Mouse (Mus musculus) kidney, embryonic 14.5 days (tissue): Measurements from ENCODE around the gene Olfr1333. TPM values are rescaled to one million over a fixed set of nuclear protein-coding genes. Genes with fewer than 3 reads are reported as not detected.
"Not testable (repeated sequence)": the region's sequence is repeated elsewhere in the genome, so short reads cannot be mapped to it uniquely, and the experiment has no call there.

Experiments
- ATAC-seq: fragments of 200-750 bp; cut with Nextera tagmentation; 2 replicates; pipeline ENCODE4 v1.8.0; 2017; ENCODE audit warnings: moderate number of reproducible peaks, mild to moderate bottlenecking, moderate TSS enrichment, moderate library complexity; ENCODE audit not compliant: low FRiP score, low TSS enrichment
- H3K27ac ChIP-seq: fragments of 300-500 bp; sonication (generic); 2 replicates; pipeline ENCODE4 v1.5.1; 2014; ENCODE audit warnings: low read depth, mild to moderate bottlenecking, low read length, moderate library complexity, mixed read lengths
- H3K27me3 ChIP-seq: fragments of 300-500 bp; sonication (generic); 2 replicates; pipeline ENCODE4 v1.6.1; 2014; ENCODE audit warnings: mild to moderate bottlenecking, low read length; ENCODE audit not compliant: control insufficient read depth, insufficient read depth
- H3K36me3 ChIP-seq: fragments of 300-500 bp; sonication (generic); 2 replicates; pipeline ENCODE4 v1.6.1; 2014; ENCODE audit warnings: low read length, mixed read lengths; ENCODE audit not compliant: control insufficient read depth, insufficient read depth
- H3K4me1 ChIP-seq: fragments of 300-500 bp; sonication (generic); 2 replicates; pipeline ENCODE4 v1.6.1; 2014; ENCODE audit warnings: low read length, mixed read lengths; ENCODE audit not compliant: control insufficient read depth, insufficient read depth
- H3K4me2 ChIP-seq: fragments of 300-500 bp; sonication (generic); replicated peaks from 2 replicates; pipeline ENCODE4 v1.6.1; 2014; ENCODE audit warnings: low read depth, mild to moderate bottlenecking, low read length
- H3K4me3 ChIP-seq: fragments of 300-500 bp; sonication (generic); 2 replicates; pipeline ENCODE4 v1.5.1; 2014; ENCODE audit warnings: mild to moderate bottlenecking, low read length
- H3K9ac ChIP-seq: fragments of 300-500 bp; sonication (generic); 2 replicates; pipeline ENCODE4 v1.6.1; 2014; ENCODE audit warnings: low read depth, mild to moderate bottlenecking, low read length, moderate library complexity
- H3K9me3 ChIP-seq: fragments of 300-500 bp; sonication (generic); 2 replicates; pipeline ENCODE4 v1.6.1; 2016; ENCODE audit warnings: low read length; ENCODE audit not compliant: control insufficient read depth
- WGBS: fragments of 180-500 bp; shearing (Covaris S2); extraction: QIAGEN DNeasy Blood & Tissue Kit; methylation state at CpG from one replicate; pipeline ENCODE4 v1.1.7; 2014; 5-methylcytosine and 5-hydroxymethylcytosine counted together
- polyA plus RNA-seq: library from polyadenylated mRNA; unstranded; fragments of >200 nt; fragmentation: Nextera tagmentation; extraction: Ambion mirVana; gene quantifications from 2 replicates; pipeline ENCODE4 v1.2.1, GENCODE M21; 2014

Olfr1333 gene
- polyA plus RNA-seq, result not detected in 2 replicates

GRCm38 (mm10) chr4:118836179-118836578, at the start of gene Olfr1333:
Gene Olfr1333 (minus strand): TSS chr4:118836279.
- no peak for ATAC-seq
- no peaks in the 10 kb centered on the region for H3K36me3 ChIP-seq
- no peak within 1 kb of the TSS for H3K9ac ChIP-seq
- no peaks in the 10 kb centered on the region for H3K4me1 ChIP-seq
- no peak within 1 kb of the TSS for H3K27ac ChIP-seq
- no peaks in the 10 kb centered on the region for H3K9me3 ChIP-seq
- H3K4me2 ChIP-seq, result no peak within 1 kb of the TSS
- no peaks in the 10 kb centered on the region for H3K27me3 ChIP-seq
- no peak within 1 kb of the TSS for H3K4me3 ChIP-seq
- 92% methylated on average over 1 of the region's 1 CpGs for WGBS

- no peaks in the 10 kb centered on the region for H3K36me3 ChIP-seq
- no peak for ATAC-seq
- H3K4me1 ChIP-seq, result no peaks in the 10 kb centered on the region
Measured at GRCm38 (mm10) chr4:118867566-118867965, 31.5 kb upstream of the Olfr1333 start.

GRCm38 (mm10) chr4:118864349-118864748, 28.3 kb upstream of the Olfr1333 start, which contains the start of gene Olfr1331:
Gene Olfr1331 (plus strand): TSS chr4:118864649.
- Histone ChIP-seq H3K9me3 (no peaks in the 10 kb centered on the region), H3K27me3 (no peaks in the 10 kb centered on the region), H3K4me3 (no peak within 1 kb of the TSS), H3K27ac (no peak within 1 kb of the TSS), H3K9ac (no peak within 1 kb of the TSS), H3K4me1 (no peaks in the 10 kb centered on the region), H3K4me2 (no peak within 1 kb of the TSS), H3K36me3 (no peaks in the 10 kb centered on the region)
- ATAC-seq, result no peak
- 89% methylated on average over 1 of the region's 1 CpGs for WGBS

More at GRCm38 (mm10) chr4:118867566-118867965, 31.5 kb upstream of the Olfr1333 start:
- Histone ChIP-seq H3K9ac (no peak overlapping the region), H3K27me3 (no peaks in the 10 kb centered on the region), H3K9me3 (no peaks in the 10 kb centered on the region), H3K4me2 (no peak overlapping the region), H3K4me3 (no peak overlapping the region), H3K27ac (no peak overlapping the region)

DNA sequence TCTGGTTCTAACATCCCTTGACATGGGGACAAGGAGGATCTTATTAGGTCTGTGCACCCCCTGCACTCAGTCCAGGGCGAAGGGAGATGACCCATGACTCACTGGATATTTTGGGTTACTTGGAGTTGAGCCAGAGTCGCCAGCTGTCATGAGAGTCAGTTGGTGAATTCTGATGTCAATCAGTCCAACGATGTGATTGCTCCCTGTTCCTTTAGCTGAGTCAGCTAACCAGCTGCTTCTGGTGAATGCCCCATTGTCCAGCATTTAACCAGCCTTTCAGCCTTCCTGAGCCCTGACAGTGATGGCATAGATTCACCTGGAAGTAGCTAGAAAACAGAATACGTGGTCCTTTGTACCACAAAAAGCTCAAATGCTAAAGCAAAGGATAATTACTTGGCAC, 26.6 kb upstream of the Olfr1333 start:
- H3K9me3 ChIP-seq, result no peaks in the 10 kb centered on the region
- H3K4me1 ChIP-seq, result no peaks in the 10 kb centered on the region
- H3K9ac ChIP-seq, result no peak overlapping the region
- WGBS, result 68% methylated on average over 4 of the region's 4 CpGs
- H3K4me2 ChIP-seq, result no peak overlapping the region
- H3K27ac ChIP-seq, result no peak overlapping the region
- H3K4me3 ChIP-seq, result no peak overlapping the region
- no peaks in the 10 kb centered on the region for H3K27me3 ChIP-seq
- ATAC-seq, result no peak
- H3K36me3 ChIP-seq, result no peaks in the 10 kb centered on the region

- no peak overlapping the region for H3K9ac ChIP-seq
- no peak overlapping the region for H3K27ac ChIP-seq
- 78% methylated on average over 1 of the region's 1 CpGs for WGBS
- no peak for ATAC-seq
- no peaks in the 10 kb centered on the region for H3K9me3 ChIP-seq
- no peaks in the 10 kb centered on the region for H3K4me1 ChIP-seq
- H3K27me3 ChIP-seq, result no peaks in the 10 kb centered on the region
- H3K36me3 ChIP-seq, result no peaks in the 10 kb centered on the region
- no peak overlapping the region for H3K4me2 ChIP-seq
- no peak overlapping the region for H3K4me3 ChIP-seq
Measured at GRCm38 (mm10) chr4:118861791-118862190, 25.7 kb upstream of the Olfr1333 start.

DNA sequence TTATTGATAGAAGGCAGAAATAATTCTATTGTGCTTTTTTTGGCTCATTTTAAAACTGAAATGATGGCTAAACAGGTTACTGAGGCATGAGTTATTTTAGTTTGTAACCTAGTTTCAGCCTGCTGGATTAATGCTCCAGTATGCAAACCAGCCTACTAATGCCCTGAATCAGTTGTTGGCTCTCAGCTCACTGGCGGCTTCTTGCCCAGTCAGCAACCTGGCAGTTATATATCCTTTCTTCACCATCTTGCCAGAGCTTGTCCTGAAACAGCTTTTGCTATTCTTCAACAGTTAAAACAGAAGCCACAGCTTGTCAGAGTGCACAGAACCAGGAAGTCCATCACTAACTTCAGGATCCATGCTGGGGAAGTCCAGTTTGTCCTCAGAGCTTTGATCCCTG, 17.2 kb downstream of the Olfr1333 start:
- no peak overlapping the region for H3K9ac ChIP-seq
- H3K36me3 ChIP-seq, result no peaks in the 10 kb centered on the region
- no peaks in the 10 kb centered on the region for H3K9me3 ChIP-seq
- H3K4me3 ChIP-seq, result no peak overlapping the region
- no peak for ATAC-seq
- H3K27me3 ChIP-seq, result no peaks in the 10 kb centered on the region
- H3K4me2 ChIP-seq, result no peak overlapping the region
- WGBS, result 84% methylated on average over 1 of the region's 1 CpGs
- H3K27ac ChIP-seq, result no peak overlapping the region
- no peaks in the 10 kb centered on the region for H3K4me1 ChIP-seq

GRCm38 (mm10) chr4:118809844-118810243, 26.2 kb downstream of the Olfr1333 start, which contains the start of gene Olfr1335:
Gene Olfr1335 (minus strand): TSS chr4:118809944.
- ATAC-seq, result no peak
- Histone ChIP-seq H3K36me3 (no peaks in the 10 kb centered on the region), H3K9me3 (no peaks in the 10 kb centered on the region), H3K4me1 (no peaks in the 10 kb centered on the region), H3K9ac (no peak within 1 kb of the TSS), H3K4me2 (no peak within 1 kb of the TSS), H3K27me3 (no peaks in the 10 kb centered on the region), H3K4me3 (no peak within 1 kb of the TSS), H3K27ac (no peak within 1 kb of the TSS)
- WGBS, result 92% methylated on average over 4 of the region's 4 CpGs

- not testable (repeated sequence) for ATAC-seq
Measured at GRCm38 (mm10) chr4:118792796-118793195, 43.3 kb downstream of the Olfr1333 start.

DNA sequence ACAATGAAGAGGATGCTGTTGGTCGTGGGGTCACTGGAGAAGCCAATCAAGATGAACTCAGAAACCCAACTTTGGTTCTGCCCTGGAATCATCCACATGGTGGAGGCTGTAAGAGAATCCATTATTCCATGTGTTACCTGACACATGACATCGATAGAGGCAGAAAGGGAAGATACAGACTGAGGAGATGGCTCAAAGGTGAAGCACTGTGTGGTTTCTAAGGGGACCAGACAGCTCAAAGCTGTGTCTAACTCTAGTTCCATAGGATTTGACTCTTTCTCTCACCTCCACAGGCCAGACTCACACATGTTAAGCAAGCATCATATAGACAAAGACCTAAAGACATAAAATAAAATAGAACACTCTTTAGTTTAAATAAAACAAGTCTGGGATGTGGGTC, 53.6 kb downstream of the Olfr1333 start, which contains the start of gene Olfr1337:
Gene Olfr1337, minus strand, starts transcription at position 101 of the 400 bp plus-strand sequence.
- Histone ChIP-seq H3K4me1 (no peaks in the 10 kb centered on the region), H3K27me3 (peaks cover 3% of the 10 kb centered on the region; the same call in 1 of the 2 replicates), H3K9me3 (no peaks in the 10 kb centered on the region), H3K27ac (no peak within 1 kb of the TSS), H3K4me3 (no peak within 1 kb of the TSS), H3K4me2 (no peak within 1 kb of the TSS), H3K9ac (no peak within 1 kb of the TSS), H3K36me3 (no peaks in the 10 kb centered on the region)
- no peak for ATAC-seq
- 86% methylated on average over 2 of the region's 2 CpGs for WGBS

More at GRCm38 (mm10) chr4:118792796-118793195, 43.3 kb downstream of the Olfr1333 start:
- not testable (repeated sequence) for H3K4me1 ChIP-seq, H3K27ac ChIP-seq, H3K9me3 ChIP-seq, H3K9ac ChIP-seq, H3K36me3 ChIP-seq, H3K4me3 ChIP-seq, H3K27me3 ChIP-seq, H3K4me2 ChIP-seq
